Mouse (Mus musculus) heart, adult 2 months (tissue): ENCODE data around the gene Klf12. TPM values are rescaled to one million over a fixed set of nuclear protein-coding genes. Genes with fewer than 3 reads are reported as not detected.

ENCODE experiments used
- DNase-seq, 2 experiments: peaks; one replicate each; pipeline ENCODE4 v3.0.0; 2021
- H3K27ac ChIP-seq: fragments of 200-600 bp; 2 replicates; pipeline ENCODE4 v1.8.1; 2022
- H3K27me3 ChIP-seq: fragments of 200-500 bp; 2 replicates; pipeline ENCODE4 v1.6.1; 2012; ENCODE audit warnings: mild to moderate bottlenecking, low read length, inconsistent platforms, mixed read lengths; ENCODE audit not compliant: control insufficient read depth, insufficient read depth
- H3K36me3 ChIP-seq: fragments of 200-500 bp; 2 replicates; pipeline ENCODE4 v1.6.1; 2012; ENCODE audit warnings: low read length, inconsistent platforms; ENCODE audit not compliant: control insufficient read depth, insufficient read depth
- H3K4me1 ChIP-seq: fragments of 200-500 bp; 2 replicates; pipeline ENCODE4 v1.6.1; 2011; ENCODE audit warnings: low read length; ENCODE audit not compliant: control insufficient read depth, insufficient read depth
- H3K4me3 ChIP-seq: fragments of 200-600 bp; 2 replicates; pipeline ENCODE4 v1.8.1; 2022
- H3K79me2 ChIP-seq: fragments of 200-500 bp; replicated peaks from 2 replicates; pipeline ENCODE4 v1.6.1; 2012; ENCODE audit warnings: mild to moderate bottlenecking, inconsistent platforms, low read length, moderate library complexity, mixed read lengths; ENCODE audit not compliant: control insufficient read depth, insufficient read depth
- H3K9ac ChIP-seq: fragments of 200-500 bp; 2 replicates; pipeline ENCODE4 v1.6.1; 2012; ENCODE audit warnings: low read depth, mild to moderate bottlenecking, control low read depth, inconsistent platforms, low read length, mixed read lengths
- CTCF ChIP-seq: fragments of 200-600 bp; IDR thresholded peaks from 2 replicates; pipeline ENCODE4 v1.8.1; 2022; ENCODE audit warnings: antibody characterized with exemption, mild to moderate bottlenecking, moderate library complexity
- EP300 ChIP-seq: fragments of 200-500 bp; IDR thresholded peaks from 2 replicates; pipeline ENCODE4 v1.6.1; 2011; ENCODE audit warnings: low read depth, low read length, control low read depth; ENCODE audit not compliant: insufficient read depth
- POLR2A ChIP-seq: fragments of 200-500 bp; IDR thresholded peaks from 2 replicates; pipeline ENCODE4 v1.6.1; 2011; ENCODE audit warnings: mild to moderate bottlenecking, low read depth, low read length, control low read depth; ENCODE audit not compliant: insufficient read depth
- WGBS: fragments of 180-500 bp; shearing (Covaris S2); methylation state at CpG from one replicate; pipeline ENCODE4 v1.1.7; 2018; 5-methylcytosine and 5-hydroxymethylcytosine counted together
- intact Hi-C: fragments of 180-260 bp; cut with DNase I; formaldehyde crosslinking; loops from one replicate; pipeline ENCODE4 v1.15.1; 2025
- polyA plus RNA-seq: library from polyadenylated mRNA; depleted of rRNA; stranded (reverse); fragments of >200 nt; gene quantifications from 2 replicates; pipeline ENCODE4 v1.2.3, GENCODE M21; 2012
- total RNA-seq, 2 experiments: library from RNA; stranded (reverse); gene quantifications; 2 replicates each; pipeline ENCODE4 v1.2.3; 2021

Gene Klf12
- total and polyA plus RNA-seq, 3 experiments = 8.6 to 15.8 (median 15.3) TPM

DNA sequence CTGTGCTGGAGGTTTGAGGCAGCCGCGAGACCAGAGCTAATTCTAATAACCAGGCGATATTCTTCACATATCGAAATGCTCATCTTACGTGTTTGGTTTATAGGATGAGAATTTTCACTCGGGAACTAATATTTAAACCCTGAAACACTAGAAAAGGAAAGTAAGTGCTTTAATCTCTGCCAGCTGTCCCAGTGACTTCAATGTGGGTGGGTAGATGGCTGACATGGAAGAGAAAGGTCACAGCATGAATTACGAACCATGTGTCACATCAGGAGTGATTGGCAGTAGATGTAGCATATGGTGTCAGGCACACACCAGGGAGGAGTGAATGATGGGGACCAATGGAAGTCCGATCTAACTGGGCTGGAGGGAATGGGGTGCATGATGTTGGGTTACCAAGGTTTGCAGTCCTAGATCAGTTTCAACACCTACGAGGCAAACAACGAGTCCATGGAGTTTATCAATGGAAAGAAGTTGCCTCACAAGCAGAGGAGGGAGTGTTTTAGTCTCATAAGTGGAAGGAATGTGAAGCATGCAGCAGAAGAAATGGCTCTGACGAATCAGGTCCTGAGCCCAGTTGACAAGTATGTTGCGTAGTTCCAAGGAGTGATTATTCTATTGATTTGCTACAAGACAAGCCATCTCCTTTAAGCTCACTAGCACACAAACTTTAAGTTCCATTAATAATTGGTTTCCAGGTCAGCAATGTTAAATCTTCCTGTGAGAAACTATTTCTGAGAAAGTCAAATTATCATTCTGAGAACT, 211.9 kb downstream of the Klf12 start:
- no peak for TF ChIP-seq CTCF
- no peak for TF ChIP-seq EP300
- TF ChIP-seq POLR2A = no peak
- WGBS = 77% methylated on average over 12 of the region's 12 CpGs

DNA sequence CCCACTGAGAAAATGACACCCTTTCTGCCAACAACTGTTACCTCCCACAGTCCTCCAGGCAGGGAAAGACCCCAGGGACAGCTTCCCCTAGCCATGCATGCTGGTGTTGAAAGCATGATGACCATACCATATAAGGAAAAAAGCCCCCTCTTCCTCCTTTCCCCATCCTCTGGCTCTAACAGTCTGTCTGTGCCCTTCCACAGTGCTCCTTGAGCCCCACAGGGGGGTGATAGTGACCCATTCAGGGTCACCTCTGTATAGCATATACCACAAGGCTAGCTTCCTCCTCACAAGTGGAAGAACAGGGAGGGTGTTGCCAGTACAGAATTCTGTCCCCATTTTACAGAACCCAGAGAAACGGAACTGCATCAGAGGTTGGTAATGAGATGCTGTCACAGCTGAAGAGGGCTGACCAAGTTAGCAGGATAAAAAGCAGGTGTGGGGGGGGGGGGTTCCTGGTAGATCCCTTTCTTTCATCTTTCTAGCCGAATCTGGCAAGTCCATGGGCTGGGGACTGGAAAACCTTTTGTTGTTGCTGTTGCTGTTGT, 214.9 kb downstream of the Klf12 start:
- 68% methylated on average over 2 of the region's 2 CpGs for WGBS
- no peak for TF ChIP-seq POLR2A
- no peak for TF ChIP-seq EP300
- no peak for TF ChIP-seq CTCF
- H3K4me1 ChIP-seq = no peaks in the 10 kb centered on the region
- no peaks in the 10 kb centered on the region for H3K79me2 ChIP-seq
- H3K36me3 ChIP-seq = no peaks in the 10 kb centered on the region
- H3K4me3 ChIP-seq = no peak overlapping the region
- no peak for DNase-seq
- no peak overlapping the region for H3K9ac ChIP-seq
- H3K27ac ChIP-seq = no peak overlapping the region
- no peaks in the 10 kb centered on the region for H3K27me3 ChIP-seq
- intact Hi-C loops = no loop called here

More for the DNA sequence above, 211.9 kb downstream of the Klf12 start:
- intact Hi-C loops = no loop called here
- Histone ChIP-seq H3K4me1 (no peaks in the 10 kb centered on the region), H3K4me3 (no peak overlapping the region), H3K27ac (no peak overlapping the region), H3K27me3 (no peaks in the 10 kb centered on the region), H3K9ac (no peak overlapping the region), H3K79me2 (no peaks in the 10 kb centered on the region), H3K36me3 (no peaks in the 10 kb centered on the region)
- no peak for DNase-seq

DNA sequence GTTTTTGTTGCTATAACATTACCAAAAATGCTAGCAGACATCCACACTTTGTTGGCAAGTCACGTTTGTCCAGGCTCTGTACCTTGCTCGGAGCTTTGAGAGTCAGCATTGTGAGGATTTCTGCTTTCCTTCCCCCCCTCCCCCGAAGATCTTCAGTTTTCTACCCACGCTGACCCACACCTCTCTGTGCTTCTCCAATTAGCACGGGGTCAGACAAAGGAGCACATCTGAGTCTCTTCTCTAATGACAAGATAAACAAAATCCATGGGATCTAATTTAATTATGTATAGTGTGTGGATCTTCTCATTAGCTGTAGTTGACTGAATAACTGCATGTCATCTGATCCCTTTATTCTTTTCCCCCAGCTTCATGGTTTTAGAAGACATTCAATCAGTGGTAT, 215.8 kb downstream of the Klf12 start:
- WGBS = 72% methylated on average over 5 of the region's 5 CpGs
- TF ChIP-seq EP300 = no peak
- TF ChIP-seq POLR2A = no peak
- no peak for TF ChIP-seq CTCF
- no peak overlapping the region for H3K9ac ChIP-seq
- intact Hi-C loops = no loop called here
- H3K27me3 ChIP-seq = no peaks in the 10 kb centered on the region
- no peak overlapping the region for H3K27ac ChIP-seq
- H3K79me2 ChIP-seq = no peaks in the 10 kb centered on the region
- no peak overlapping the region for H3K4me3 ChIP-seq
- no peaks in the 10 kb centered on the region for H3K36me3 ChIP-seq
- no peaks in the 10 kb centered on the region for H3K4me1 ChIP-seq
- no peak for DNase-seq

DNA sequence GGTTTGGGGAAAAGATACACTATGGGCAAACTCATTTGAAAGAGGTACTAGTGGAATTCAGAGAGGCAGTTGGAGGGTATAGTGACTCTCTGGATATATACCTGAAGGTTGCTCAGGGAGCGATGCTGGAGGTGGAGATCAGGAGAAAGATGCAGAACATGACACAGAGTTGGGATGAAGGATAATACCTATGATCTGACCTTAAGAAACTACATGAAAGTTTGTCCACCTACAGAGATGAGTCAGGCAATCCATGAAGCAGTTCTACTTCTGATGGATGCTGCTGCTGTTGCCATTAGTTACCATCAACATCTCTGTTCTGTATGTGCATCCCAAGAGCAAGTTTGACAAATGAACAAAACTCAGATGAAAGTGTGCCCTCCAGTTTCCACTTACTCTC, 222.0 kb downstream of the Klf12 start:
- H3K4me3 ChIP-seq = no peak overlapping the region
- intact Hi-C loops = no loop called here
- no peaks in the 10 kb centered on the region for H3K4me1 ChIP-seq
- 100% methylated on average over 1 of the region's 1 CpGs for WGBS
- no peak overlapping the region for H3K9ac ChIP-seq
- H3K36me3 ChIP-seq = no peaks in the 10 kb centered on the region
- no peaks in the 10 kb centered on the region for H3K79me2 ChIP-seq
- no peak for DNase-seq
- no peak for TF ChIP-seq POLR2A
- TF ChIP-seq CTCF = no peak
- no peak for TF ChIP-seq EP300
- H3K27ac ChIP-seq = no peak overlapping the region
- H3K27me3 ChIP-seq = no peaks in the 10 kb centered on the region

DNA sequence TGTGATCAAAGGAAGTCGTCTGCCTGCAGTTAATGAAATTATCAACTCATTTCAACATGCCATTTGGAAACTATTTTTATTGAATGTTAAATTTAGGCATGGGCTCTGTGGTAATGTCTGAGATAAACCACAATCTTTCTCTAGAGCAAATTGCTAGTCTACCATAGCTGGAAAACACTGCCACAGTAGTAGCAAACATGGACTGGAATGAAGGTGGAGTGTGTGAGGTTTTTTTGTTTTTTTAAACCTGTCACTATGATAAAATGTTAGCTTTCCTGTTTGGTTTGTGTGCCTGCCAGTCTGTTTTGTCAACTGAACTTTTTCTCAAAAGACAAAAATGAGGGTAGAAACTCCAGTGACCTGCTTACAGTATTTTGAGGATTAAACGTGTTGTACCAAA, 230.3 kb downstream of the Klf12 start:
- intact Hi-C loops = no loop called here
- no peak for DNase-seq
- H3K27me3 ChIP-seq = no peaks in the 10 kb centered on the region
- WGBS = 34% methylated on average over 2 of the region's 2 CpGs
- no peak for TF ChIP-seq POLR2A
- no peak for TF ChIP-seq CTCF
- no peak for TF ChIP-seq EP300
- H3K36me3 ChIP-seq = peaks cover 6% of the 10 kb centered on the region
- H3K79me2 ChIP-seq = no peaks in the 10 kb centered on the region
- H3K9ac ChIP-seq = no peak overlapping the region
- H3K27ac ChIP-seq = no peak overlapping the region
- no peaks in the 10 kb centered on the region; the same call in 1 of the 2 replicates for H3K4me1 ChIP-seq
- H3K4me3 ChIP-seq = no peak overlapping the region

DNA sequence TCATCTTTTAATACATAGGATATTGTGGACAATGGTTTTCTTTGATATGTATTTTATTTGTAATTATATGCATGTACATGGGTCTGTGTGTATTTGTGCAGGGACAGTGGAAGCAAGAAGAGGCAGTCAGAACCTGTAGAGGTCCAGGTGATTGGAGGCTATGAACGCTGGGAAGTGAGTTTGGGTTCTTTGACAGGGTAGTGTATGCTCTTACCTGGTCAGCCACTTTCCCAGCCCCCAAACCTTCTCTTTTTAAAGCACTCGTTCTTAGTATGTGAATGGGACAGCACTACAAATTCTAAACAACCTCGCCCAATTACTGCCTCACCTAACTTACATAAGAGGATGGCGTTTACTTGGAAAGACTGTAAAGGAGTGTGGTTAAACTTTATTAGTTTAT, 231.0 kb downstream of the Klf12 start:
- 92% methylated on average over 4 of the region's 4 CpGs for WGBS
- no peak for TF ChIP-seq EP300
- no peak for TF ChIP-seq CTCF
- TF ChIP-seq POLR2A = no peak
- Histone ChIP-seq H3K4me3 (no peak overlapping the region), H3K27ac (no peak overlapping the region), H3K4me1 (no peaks in the 10 kb centered on the region; the same call in 1 of the 2 replicates), H3K36me3 (peaks cover 6% of the 10 kb centered on the region), H3K27me3 (no peaks in the 10 kb centered on the region), H3K79me2 (no peaks in the 10 kb centered on the region), H3K9ac (no peak overlapping the region)
- intact Hi-C loops = no loop called here
- no peak for DNase-seq
